Mouse (Mus musculus) spleen, postnatal 10 days (tissue): ENCODE measurements at regions not wholly inside any gene's neighbourhood (a gene's known extent, or its start where the extent isn't known, plus 50 kb on each side); places are given as distances from the start of the nearest gene placed in this dataset.

ENCODE experiments used
- DNase-seq, 2 experiments: peaks; one replicate each; pipeline ENCODE4 v3.0.0; 2021 to 2022; ENCODE audit warnings: low spot score in 2 of 2

GRCm38 (mm10) chr12:26778796-26779195, 309.8 kb downstream of the Cmpk2 start:
- no peak for DNase-seq

DNA sequence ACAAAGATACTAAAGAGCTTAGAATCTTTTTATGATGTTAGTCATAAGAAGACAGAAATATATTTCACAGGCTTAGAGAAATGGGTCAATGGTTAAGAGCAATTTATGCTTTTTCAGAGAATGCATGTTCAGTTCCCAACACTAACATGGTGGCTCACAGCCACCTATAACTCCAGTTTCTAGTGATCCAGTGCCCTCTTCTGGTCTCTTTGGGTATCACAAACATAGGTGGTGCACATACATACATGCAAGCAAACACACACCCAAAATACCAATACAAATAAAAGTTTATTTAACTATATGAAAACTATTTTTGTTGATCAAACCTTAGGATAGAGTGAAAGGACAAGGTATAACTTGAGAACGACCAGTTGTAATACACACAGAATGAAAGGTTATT, 308.0 kb downstream of the Cmpk2 start:
- no peak for DNase-seq

DNA sequence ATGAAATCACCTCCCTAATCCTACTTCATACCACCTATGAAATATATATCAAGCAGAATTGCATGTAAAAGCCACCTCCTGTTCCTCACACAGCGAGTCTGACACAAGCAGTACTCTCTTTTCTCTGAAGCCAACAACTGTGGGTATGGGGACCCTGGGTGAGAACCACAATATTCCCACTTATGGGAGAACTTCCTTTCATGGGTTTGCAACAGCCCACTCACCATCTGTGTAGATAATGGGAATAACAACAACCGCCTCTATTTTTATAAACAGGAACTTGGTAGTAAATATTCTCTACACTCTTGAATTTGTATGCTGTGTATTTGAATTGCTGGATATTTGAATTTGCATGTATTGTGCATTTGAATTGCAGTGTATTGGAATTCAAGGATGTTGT, 305.0 kb downstream of the Cmpk2 start:
- no peak for DNase-seq

DNA sequence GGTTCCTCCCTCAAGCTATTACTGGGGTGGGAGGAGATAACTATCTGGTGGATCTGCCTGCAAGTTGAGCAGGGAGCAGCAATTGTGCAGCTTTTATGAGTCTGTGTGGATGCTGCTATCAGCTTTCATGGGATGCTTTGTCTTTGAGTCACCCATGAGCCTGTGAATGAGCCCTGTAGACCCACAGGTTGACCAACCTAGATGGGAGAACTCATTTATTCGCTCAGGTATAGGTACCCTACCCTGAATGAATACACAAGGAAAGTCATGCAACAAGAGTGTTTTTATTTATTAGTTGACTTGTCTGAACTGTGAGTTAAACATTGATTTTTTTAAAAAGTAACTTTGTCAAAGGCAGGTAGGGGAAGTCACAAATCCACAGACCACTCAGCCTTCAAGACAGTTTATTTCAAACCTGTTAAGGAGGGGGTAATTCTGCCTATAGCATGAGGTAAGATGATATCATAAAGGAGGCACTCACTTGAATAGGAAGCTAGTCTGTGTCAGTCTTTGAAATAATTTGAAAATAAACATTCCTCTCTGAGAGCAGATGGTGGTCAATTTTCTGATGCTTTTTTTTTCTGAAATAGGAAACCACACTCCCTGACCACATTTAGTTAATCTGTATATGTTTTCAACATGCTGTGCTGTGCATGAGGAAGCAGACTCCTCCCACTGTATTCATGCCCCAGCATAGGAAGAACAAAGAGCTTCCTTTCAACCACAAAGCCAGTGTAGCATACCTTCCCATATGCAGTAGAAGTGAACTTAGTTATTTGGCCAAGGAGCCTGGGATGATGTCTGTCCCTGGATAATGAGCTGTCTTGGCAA, 302.0 kb downstream of the Cmpk2 start:
- no peak for DNase-seq

DNA sequence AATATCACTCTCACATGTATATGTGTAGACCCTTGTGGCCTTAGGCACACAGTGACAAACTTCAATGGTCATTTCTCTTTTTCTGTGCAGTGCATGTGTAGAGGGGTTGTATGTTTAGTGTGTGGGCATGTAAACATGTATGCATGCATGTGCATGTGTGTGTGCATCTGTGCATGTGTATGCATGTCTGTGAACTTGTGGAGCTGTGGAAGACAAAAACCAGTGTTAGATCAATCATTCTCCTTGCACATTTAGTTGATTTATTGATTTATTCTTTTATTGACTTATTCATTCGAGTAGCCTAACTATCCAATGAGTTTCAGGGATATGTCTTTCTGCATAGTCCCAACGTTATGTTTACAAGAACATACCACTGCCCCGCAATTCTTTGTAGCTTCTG, 298.5 kb downstream of the Cmpk2 start:
- no peak for DNase-seq

DNA sequence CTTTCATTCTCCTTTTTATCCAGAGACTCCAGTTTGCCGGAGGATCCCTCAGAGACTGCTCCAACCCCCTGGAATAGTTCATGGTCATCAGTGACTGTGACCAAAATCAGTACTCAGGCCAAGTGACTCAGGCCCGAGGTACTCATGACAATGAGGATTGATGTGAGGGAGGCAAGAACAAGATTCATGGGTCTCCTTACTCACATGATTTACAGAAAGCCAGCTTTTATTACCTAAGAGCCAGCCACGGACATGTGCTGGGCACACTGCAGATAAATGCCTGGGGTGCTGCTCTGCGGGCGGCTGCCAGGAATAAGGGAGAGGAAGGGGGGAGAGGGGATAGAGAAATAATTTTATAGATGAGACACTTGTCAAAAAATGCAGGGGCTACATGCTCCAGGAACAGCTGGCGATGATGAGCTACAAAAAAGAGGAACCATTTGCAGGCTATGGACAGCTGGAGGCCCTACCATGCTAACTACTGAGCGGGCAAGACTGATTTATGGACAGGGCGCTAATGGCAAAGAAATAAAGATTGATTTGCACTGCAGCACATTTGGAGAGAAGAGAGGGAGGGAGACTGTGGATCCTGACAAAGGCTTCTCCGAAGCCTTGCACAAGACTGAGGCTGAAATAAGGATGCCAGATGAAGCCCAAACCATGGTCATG, 289.8 kb downstream of the Cmpk2 start:
- no peak for DNase-seq

- DNase-seq, result no peak
These were observed 287.3 kb downstream of the Cmpk2 start for GRCm38 (mm10) chr12:26756284-26756683.

GRCm38 (mm10) chr12:26754611-26755010, 285.6 kb downstream of the Cmpk2 start:
- no peak for DNase-seq

DNA sequence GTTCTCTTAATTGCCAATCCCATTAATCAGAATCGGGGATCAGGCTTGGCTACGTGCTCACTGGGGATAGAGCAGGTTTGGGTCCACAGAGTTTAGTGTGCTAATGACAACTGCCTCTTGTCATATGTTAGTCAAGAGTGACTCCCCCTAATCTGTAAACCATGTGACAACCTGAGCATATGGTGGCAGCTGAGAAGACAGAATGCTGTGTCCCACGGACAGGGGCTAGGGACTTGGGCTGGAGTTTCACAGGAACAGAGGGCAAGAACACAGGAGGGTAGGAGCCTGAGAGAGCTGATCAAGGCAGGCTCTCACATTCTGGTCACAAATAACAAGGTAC, 265.5 kb downstream of the Cmpk2 start:
- no peak for DNase-seq

GRCm38 (mm10) chr12:26733822-26734557, 265.0 kb downstream of the Cmpk2 start:
- no peak for DNase-seq

- DNase-seq, result no peak
These were observed 254.4 kb downstream of the Cmpk2 start for GRCm38 (mm10) chr12:26723399-26723798.

GRCm38 (mm10) chr12:26698838-26699237, 229.8 kb downstream of the Cmpk2 start:
- no peak for DNase-seq

DNA sequence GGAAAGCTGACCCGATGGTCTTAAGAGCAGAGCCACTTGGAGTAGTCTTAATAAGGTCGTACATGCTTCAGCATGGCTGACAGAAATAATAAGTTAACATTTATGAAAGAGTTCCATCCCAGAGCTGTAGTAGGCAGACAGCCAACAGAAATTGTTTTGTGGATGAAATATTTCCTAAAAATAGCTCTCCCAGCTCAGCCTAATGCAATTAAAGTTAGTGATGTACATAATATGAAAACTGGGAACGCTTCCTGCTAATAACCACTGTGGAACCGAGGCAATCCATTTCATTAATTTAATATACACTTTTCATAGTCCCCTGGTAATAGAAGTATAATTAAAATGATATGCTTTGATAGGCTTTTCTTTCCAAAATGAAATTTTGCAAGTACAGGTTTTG, 219.0 kb downstream of the Cmpk2 start:
- DNase-seq, result no peak

DNA sequence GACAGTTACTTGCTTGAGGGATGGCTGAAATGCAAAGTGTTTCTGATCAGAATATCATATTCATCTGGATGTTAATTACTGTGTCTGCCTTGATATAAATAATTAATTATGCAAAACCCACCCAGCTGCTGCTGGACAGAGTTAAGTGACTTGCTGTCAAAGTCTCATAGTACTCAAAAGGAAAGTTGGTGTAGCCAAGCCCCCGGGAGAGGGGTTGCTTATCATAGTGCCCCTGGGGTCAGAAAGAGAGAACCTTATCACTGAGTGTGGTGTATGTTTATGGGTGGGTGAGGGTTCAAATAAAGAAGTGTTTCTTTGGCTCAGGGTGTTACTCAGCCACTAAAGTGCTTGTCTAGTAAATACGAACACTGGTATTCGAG, 211.6 kb downstream of the Cmpk2 start:
- DNase-seq, result no peak

DNA sequence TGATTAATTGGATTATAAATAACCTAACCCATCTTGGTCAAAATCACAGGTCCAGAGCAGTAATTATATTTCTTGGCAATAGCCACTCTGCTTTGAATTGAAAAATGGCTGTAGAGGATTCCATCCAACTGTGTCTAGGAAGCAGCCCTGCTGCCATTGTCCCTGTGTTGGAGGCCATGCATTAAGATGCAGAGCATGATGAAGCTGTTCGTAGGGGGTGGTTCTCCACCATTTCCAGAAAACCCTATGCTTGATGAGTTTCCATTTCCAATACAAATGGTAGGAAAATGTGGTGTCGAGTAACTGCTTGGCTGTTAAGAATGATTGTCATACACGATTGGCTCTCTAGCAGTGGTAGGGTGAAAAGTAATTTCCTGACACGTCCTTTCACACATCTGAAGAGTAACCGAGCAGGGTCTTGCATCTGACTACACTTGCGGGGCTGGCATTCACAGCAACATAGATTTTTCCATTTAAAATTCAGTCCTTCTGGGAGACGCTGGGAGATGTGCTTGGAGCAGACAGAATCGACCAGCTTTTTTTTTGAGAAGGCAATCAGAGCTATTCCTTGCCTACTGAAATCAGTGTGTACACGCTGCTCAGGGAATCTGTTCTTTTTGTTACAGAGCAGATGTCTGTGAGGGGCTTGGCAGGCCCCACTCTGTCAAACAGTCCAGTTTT, 211.0 kb downstream of the Cmpk2 start:
- no peak for DNase-seq

- DNase-seq, result no peak
These were observed 196.5 kb downstream of the Cmpk2 start for GRCm38 (mm10) chr12:26665466-26665865.

DNA sequence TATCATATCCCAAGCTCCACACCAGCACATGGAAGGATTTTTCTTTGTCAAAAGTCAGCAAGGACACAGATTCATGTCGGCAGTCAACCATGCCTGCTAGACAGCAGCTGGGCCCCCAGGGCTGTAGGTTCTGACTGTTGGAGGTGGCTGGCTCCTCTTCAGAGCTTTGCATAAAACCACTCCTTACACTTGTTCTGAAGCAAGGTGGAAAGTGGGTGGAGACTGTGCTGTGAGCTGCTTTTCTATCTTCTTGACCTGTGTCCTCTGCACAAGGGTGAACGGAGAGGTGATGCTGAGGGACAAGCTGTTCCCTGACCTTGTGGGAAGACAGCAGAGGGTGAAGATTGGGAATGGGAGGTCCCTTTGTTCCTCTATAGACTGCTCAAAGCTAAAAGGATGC, 185.2 kb downstream of the Cmpk2 start:
- DNase-seq, result no peak

DNA sequence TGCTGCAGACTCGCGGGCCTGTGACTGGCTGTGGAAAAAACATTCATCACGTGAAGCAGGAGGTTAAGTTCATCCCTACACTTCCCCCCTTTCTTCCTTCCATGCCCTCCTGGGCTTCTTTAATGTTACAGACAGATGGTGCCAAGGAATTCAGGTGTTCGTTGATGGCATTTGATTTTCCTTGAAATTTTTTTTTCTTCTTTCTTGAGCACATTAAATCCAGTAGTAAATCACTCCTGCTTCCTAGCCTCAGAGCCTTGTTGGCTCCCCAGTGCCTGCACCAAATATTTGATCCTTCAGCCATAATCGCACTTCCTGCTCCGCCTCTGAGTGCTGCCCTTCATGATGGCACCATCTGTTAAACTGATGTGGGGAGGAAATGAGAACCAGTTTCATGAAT, 184.8 kb downstream of the Cmpk2 start:
- DNase-seq, result no peak

GRCm38 (mm10) chr12:26646141-26646540, 177.1 kb downstream of the Cmpk2 start:
- DNase-seq, result no peak

GRCm38 (mm10) chr12:26635665-26636241, 166.7 kb downstream of the Cmpk2 start:
- no peak for DNase-seq

DNA sequence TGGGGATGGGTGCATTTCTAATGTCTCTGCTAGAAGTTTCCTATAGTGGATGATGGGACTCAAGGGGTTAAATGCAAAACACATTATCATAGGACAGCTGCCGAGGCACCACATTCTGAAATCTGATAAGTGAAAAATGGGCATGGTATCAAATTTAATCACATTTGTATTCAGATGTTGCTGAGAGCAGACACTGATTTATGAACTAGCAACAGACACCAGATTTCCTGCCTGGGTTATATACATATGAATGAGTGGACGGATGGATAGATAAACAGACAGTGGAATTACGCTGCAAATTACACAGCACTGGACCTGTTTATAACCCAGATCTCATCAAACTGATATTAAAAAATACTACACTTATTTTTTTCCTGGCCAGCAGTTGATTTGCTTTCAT, 166.2 kb downstream of the Cmpk2 start:
- DNase-seq, result no peak

DNA sequence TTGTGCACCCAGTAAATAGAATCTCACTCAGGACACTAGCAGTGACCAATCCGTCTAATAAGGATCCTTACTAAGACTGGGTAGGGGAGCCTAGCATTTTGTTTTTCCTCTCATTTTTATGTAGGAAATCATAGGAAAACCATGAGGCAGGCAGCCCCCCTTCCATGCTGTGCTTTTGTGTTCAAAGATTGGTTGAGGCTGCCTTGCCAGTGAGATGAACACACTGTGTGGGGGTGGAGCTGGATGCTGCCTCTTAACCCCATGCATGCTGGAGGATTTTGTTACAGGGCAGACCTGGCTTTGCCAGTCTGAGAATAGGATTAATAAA, 162.8 kb downstream of the Cmpk2 start:
- no peak for DNase-seq
